Mouse (Mus musculus) stomach, postnatal 0 days (tissue): ENCODE results near the gene Lrp1.

Experiments
- CTCF ChIP-seq: IDR thresholded peaks from 2 replicates; pipeline ENCODE4 v1.5.1; 2016; ENCODE audit warnings: antibody characterized with exemption, low read depth, mild to moderate bottlenecking, moderate library complexity
- EP300 ChIP-seq: optimal IDR thresholded peaks from 2 replicates; pipeline ENCODE3; 2016; ENCODE audit warnings: antibody characterized with exemption

DNA sequence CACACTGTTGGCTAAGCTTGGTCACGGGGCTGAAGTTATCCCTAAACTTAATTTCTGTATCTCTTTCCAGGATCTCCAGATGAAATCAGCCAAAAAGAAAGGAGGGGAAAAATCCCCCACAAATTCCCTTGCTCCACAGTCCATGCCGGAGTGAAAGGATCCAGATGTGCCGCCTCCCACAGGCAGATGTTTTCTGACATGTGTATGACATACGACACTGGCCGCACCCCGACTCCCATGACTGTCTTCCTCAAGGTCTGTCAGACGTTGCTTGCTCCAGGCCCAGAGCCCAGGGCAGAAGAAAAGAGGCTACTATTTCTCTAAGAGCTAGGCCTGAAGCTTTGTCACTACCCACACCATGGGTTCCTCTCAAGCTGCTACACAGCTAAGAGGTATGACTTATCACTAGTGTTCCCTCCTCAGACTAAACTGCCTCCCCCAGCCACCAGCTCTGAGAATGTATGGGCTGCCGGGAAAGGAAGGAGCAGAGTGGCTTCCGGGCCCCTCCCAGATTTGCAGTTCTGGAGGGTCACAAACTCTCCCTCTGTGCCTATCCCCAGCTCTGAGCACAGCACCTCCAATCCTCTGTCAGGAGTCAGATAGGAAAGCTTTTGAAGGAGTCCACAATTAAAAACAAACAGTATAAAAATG lies 11.4 kb downstream of the Lrp1 start:
- TF ChIP-seq CTCF: no peak
- TF ChIP-seq EP300: no peak
